Comparison of ENCODE assay signal across 19 mouse cellular contexts in the genomic region with DNA sequence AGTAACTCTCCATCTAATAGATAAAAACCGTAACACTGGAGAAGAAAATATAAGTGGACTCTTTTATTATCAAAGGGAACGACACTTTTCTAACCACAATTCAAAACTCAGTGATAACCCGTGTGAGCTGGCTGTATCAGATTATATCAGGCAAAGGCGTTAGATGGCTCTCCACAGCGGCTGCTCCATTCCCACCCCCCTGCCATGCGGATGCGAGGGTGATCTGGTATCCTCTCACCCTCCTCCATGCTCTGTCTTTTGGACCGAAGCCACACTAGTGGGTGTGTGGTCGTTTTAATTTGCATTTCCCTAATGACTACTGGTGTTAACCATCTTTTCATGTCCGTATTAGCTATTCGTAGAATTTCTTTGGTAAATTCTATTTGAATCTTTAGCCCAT.
DNase-seq lines count a peak whose midpoint lies in the region; ATAC-seq lines count a peak whose summit lies in the region.
"Had no signal": no experiment of that assay in that cellular context is flagged by ENCODE, and none has a peak within 500 bp of the region (broad histone marks: within the 10 kb centered on the region; RNA-seq: fewer than 3 reads in every experiment).

No protein-coding gene starts in this region.

- DNase-seq in forebrain, embryonic 14.5 days (ENCODE audit: low spot score), result peak; percentile 66
- DNase-seq in forebrain, embryonic 11.5 days (ENCODE audit: low spot score), result no peak
- DNase-seq in left cerebral cortex, postnatal 4 days, result peak; percentile 72
- DNase-seq in left cerebral cortex, adult 8-10 months (ENCODE audit: low spot score in 2 of 2), result no peak
- no peak for DNase-seq in neural tube, embryonic 10.5 days (ENCODE audit: extremely low spot score, low spot score)
- DNase-seq: adrenal gland, postnatal 14 days; cerebellum, adult 8-10 months; cerebellum, postnatal 25 days; gastrocnemius, postnatal 36 days; heart, adult 11 months; heart, postnatal 36 days had no signal

- H3K27me3 ChIP-seq in forebrain, embryonic 14.5 days (replicated peaks; ENCODE audit: control insufficient read depth, insufficient read depth, low read length), result no peaks in the 10 kb centered on the region
- H3K27me3 ChIP-seq in forebrain, embryonic 11.5 days (ENCODE audit: control insufficient read depth, insufficient read depth, low read length), result no peaks in the 10 kb centered on the region
- H3K27me3 ChIP-seq in neural tube, embryonic 13.5 days, result no peaks in the 10 kb centered on the region
- H3K27me3 ChIP-seq in intestine, embryonic 16.5 days (replicated peaks; ENCODE audit: control insufficient read depth, insufficient read depth, low read length), result no peaks in the 10 kb centered on the region
- H3K27me3 ChIP-seq: embryonic facial prominence, embryonic 12.5 days; forebrain, embryonic 13.5 days; hindbrain, embryonic 12.5 days had no signal

- H3K27ac ChIP-seq in forebrain, embryonic 14.5 days (ENCODE audit: low read depth, low read length), result no peak overlapping the region
- no peak overlapping the region for H3K27ac ChIP-seq in forebrain, embryonic 11.5 days (ENCODE audit: low read depth, low read length)
- H3K27ac ChIP-seq in neural tube, embryonic 13.5 days (replicated peaks), result 0 out of 2 replicates have a peak overlapping the region, but pooled peaks have one; percentile 5
- no peak overlapping the region for H3K27ac ChIP-seq in intestine, embryonic 16.5 days (ENCODE audit: low read length)
- H3K27ac ChIP-seq: embryonic facial prominence, embryonic 12.5 days; forebrain, embryonic 13.5 days; heart, embryonic 13.5 days; hindbrain, embryonic 12.5 days had no signal

- no peaks in the 10 kb centered on the region for H3K9me3 ChIP-seq in forebrain, embryonic 14.5 days (replicated peaks; ENCODE audit: control insufficient read depth, low read length)
- no peaks in the 10 kb centered on the region for H3K9me3 ChIP-seq in forebrain, embryonic 11.5 days (ENCODE audit: control insufficient read depth, low read length)
- H3K9me3 ChIP-seq in neural tube, embryonic 13.5 days, result no peaks in the 10 kb centered on the region
- H3K9me3 ChIP-seq in intestine, embryonic 16.5 days (ENCODE audit: control insufficient read depth, low read length), result no peaks in the 10 kb centered on the region
- H3K9me3 ChIP-seq: embryonic facial prominence, embryonic 12.5 days; forebrain, embryonic 13.5 days; heart, embryonic 13.5 days; hindbrain, embryonic 12.5 days had no signal

- H3K4me1 ChIP-seq in forebrain, embryonic 14.5 days (ENCODE audit: control insufficient read depth, insufficient read depth, low read length), result no peaks in the 10 kb centered on the region
- H3K4me1 ChIP-seq in forebrain, embryonic 11.5 days (replicated peaks; ENCODE audit: control insufficient read depth, insufficient read depth, low read length), result no peaks in the 10 kb centered on the region
- H3K4me1 ChIP-seq in neural tube, embryonic 13.5 days (replicated peaks), result peaks cover 23% of the 10 kb centered on the region
- H3K4me1 ChIP-seq in intestine, embryonic 16.5 days (ENCODE audit: control insufficient read depth, insufficient read depth, low read length), result no peaks in the 10 kb centered on the region
- H3K4me1 ChIP-seq: embryonic facial prominence, embryonic 12.5 days; heart, embryonic 13.5 days; hindbrain, embryonic 12.5 days had no signal

- H3K9ac ChIP-seq in forebrain, embryonic 14.5 days (ENCODE audit: low read length), result no peak overlapping the region
- H3K9ac ChIP-seq in forebrain, embryonic 11.5 days (ENCODE audit: low read length), result no peak overlapping the region
- H3K9ac ChIP-seq in neural tube, embryonic 13.5 days, result no peak overlapping the region
- no peak overlapping the region for H3K9ac ChIP-seq in intestine, embryonic 16.5 days (ENCODE audit: low read depth, low read length)
- H3K9ac ChIP-seq: embryonic facial prominence, embryonic 12.5 days; forebrain, embryonic 13.5 days; heart, embryonic 13.5 days; hindbrain, embryonic 12.5 days had no signal

- intact Hi-C loops in left cerebral cortex, postnatal 4 days (cut with DNase I), result no loop called here

- no peak for ATAC-seq in forebrain, embryonic 14.5 days
- ATAC-seq in forebrain, embryonic 11.5 days (replicated peaks; ENCODE audit: low FRiP score), result no peak
- no peak for ATAC-seq in neural tube, embryonic 13.5 days (ENCODE audit: low read depth)
- ATAC-seq in intestine, embryonic 16.5 days, result no peak
- ATAC-seq: activated CD4-positive, CD25-positive, alpha-beta regulatory T cell, adult 4 months; forebrain, embryonic 13.5 days; Patski had no signal

- no peak overlapping the region for H3K4me2 ChIP-seq in forebrain, embryonic 14.5 days (ENCODE audit: low read length)
- no peak overlapping the region for H3K4me2 ChIP-seq in forebrain, embryonic 11.5 days (ENCODE audit: low read depth, low read length, severe bottlenecking)
- no peak overlapping the region for H3K4me2 ChIP-seq in neural tube, embryonic 13.5 days
- no peak overlapping the region for H3K4me2 ChIP-seq in intestine, embryonic 16.5 days (ENCODE audit: low read depth, low read length)
- H3K4me2 ChIP-seq: embryonic facial prominence, embryonic 12.5 days; forebrain, embryonic 13.5 days; heart, embryonic 13.5 days; hindbrain, embryonic 12.5 days had no signal

- 38% methylated on average over 11 of the region's 11 CpGs for WGBS in forebrain, embryonic 14.5 days
- WGBS in forebrain, embryonic 11.5 days, result 82% methylated on average over 11 of the region's 11 CpGs
- 49% methylated on average over 11 of the region's 11 CpGs for WGBS in neural tube, embryonic 13.5 days
- WGBS in intestine, embryonic 16.5 days, result 76% methylated on average over 11 of the region's 11 CpGs

- no peak overlapping the region for H3K4me3 ChIP-seq in forebrain, embryonic 14.5 days (ENCODE audit: low read depth, low read length)
- no peak overlapping the region for H3K4me3 ChIP-seq in forebrain, embryonic 11.5 days (ENCODE audit: low read depth, low read length)
- H3K4me3 ChIP-seq in neural tube, embryonic 13.5 days, result no peak overlapping the region
- no peak overlapping the region for H3K4me3 ChIP-seq in intestine, embryonic 16.5 days (ENCODE audit: low read length)
- H3K4me3 ChIP-seq: embryonic facial prominence, embryonic 12.5 days; forebrain, embryonic 13.5 days; heart, embryonic 13.5 days; hindbrain, embryonic 12.5 days had no signal

- H3K36me3 ChIP-seq in forebrain, embryonic 14.5 days (ENCODE audit: control insufficient read depth, insufficient read depth, low read length), result no peaks in the 10 kb centered on the region
- H3K36me3 ChIP-seq in forebrain, embryonic 11.5 days (ENCODE audit: control insufficient read depth, insufficient read depth, low read length), result no peaks in the 10 kb centered on the region
- no peaks in the 10 kb centered on the region for H3K36me3 ChIP-seq in neural tube, embryonic 13.5 days
- H3K36me3 ChIP-seq in intestine, embryonic 16.5 days (ENCODE audit: control insufficient read depth, insufficient read depth, low read length), result no peaks in the 10 kb centered on the region
- H3K36me3 ChIP-seq: embryonic facial prominence, embryonic 12.5 days; heart, embryonic 13.5 days; hindbrain, embryonic 12.5 days had no signal

Comparison
In these comparisons a context has a peak if more than half of its experiments do, and no peak if none do; other contexts are left out.
1. DNase-seq: peak in forebrain, embryonic 14.5 days (single experiment) and left cerebral cortex, postnatal 4 days (single experiment); none in forebrain, embryonic 11.5 days (single experiment), left cerebral cortex, adult 8-10 months (0 of 2) and neural tube, embryonic 10.5 days (single experiment).